In the genomic region with DNA sequence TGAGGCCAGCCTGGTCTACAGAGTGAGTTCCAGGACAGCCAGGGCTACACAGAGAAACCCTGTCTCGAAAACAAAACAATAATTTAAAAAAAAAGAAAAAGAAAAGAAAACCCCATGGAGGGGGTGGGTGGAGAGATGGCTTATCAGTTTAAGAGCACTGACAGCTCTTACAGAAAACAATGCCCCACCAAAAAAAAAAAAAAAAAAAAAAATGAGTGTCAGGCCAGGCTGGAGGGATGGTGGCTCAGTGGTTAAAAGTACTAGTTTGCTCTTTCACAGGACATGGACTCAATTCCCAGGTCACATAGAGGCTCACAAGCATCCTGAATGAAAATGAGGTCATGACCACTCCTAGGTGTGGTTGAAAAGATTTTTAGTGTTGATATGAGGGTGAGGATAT, we compare ENCODE assay signal across 18 mouse cellular contexts.
"Had no signal": no experiment of that assay in that cellular context is flagged by ENCODE, and none has a peak within 500 bp of the region (broad histone marks: within the 10 kb centered on the region; RNA-seq: fewer than 3 reads in every experiment).

No protein-coding gene starts in this region.

- H3K36me3 ChIP-seq: lung, embryonic 15.5 days; neural tube, embryonic 12.5 days; stomach, embryonic 15.5 days had no signal

- H3K4me1 ChIP-seq: lung, embryonic 15.5 days had no signal

- H3K27ac ChIP-seq: lung, embryonic 15.5 days; macrophage; midbrain, embryonic 12.5 days; neural tube, embryonic 12.5 days; stomach, embryonic 15.5 days; stomach, postnatal 0 days had no signal

- H3K27me3 ChIP-seq: lung, embryonic 15.5 days; megakaryocyte, embryonic 14.5 days; midbrain, embryonic 12.5 days; neural tube, embryonic 12.5 days; stomach, embryonic 15.5 days had no signal

- H3K4me3 ChIP-seq: lung, embryonic 15.5 days; megakaryocyte, embryonic 14.5 days; midbrain, embryonic 12.5 days; neural tube, embryonic 12.5 days; stomach, embryonic 15.5 days had no signal

- DNase-seq: liver, postnatal 0 days; lung, adult 2 months; lung, postnatal 14 days; lung, postnatal 36 days; midbrain, embryonic 14.5 days; right cerebral cortex, postnatal 14 days; thymus, adult 2 months; thymus, postnatal 25 days; thymus, postnatal 4 days had no signal

- ATAC-seq: liver, postnatal 0 days; lung, postnatal 0 days; midbrain, embryonic 16.5 days had no signal
